Mouse (Mus musculus): ENCODE measurements around the gene Rpl19.

DNA sequence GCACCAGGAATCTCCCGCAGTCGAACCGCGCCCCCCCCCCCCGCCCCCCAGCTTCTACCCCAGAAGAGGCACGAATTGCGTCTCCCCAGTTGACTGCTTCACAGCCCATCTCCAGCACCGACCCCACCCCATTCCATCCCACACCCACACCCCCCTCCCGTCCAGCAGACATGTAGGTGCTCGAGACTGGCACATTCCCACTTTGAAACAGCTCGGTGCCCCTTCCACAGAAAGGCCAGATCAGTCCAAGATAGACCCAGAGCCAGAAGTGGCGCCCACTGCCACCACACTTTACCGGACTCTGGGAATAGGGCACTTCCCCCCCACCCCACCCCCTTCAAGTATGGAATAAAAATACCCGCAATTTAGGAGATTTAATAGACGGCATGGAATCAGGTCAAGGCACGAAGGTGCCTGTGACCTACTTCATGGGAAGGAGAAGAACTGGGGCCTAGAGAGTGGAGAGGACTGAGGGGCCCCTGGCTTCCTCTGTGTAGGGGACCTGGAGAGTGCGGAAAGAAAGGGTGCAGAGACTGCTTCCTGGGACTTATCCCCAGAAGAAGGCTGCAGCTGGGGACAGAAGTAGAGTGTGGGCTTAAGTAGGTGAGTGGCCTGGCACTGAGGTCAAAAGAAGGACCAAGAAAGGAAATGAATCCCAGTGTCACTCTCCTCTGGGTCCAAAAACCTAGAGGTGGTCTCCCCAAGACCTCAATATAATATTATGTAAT, 39.6 kb upstream of the Rpl19 start:
- TF ChIP-seq CTCF (IDR thresholded peaks at IDR 0.05; ENCODE audit: low read depth) (no peak), EP300 (IDR thresholded peaks at IDR 0.05; ENCODE audit: low read depth) (no peak)

Data from liver, postnatal 0 days (tissue).